Mouse (Mus musculus): Measurements from ENCODE around the gene Elk3. TPM values are rescaled to one million over a fixed set of nuclear protein-coding genes. Genes with fewer than 3 reads are reported as not detected.

Gene Elk3
- total RNA-seq, 2 experiments from 2014 or later, result 42.0 to 53.5 TPM

DNA sequence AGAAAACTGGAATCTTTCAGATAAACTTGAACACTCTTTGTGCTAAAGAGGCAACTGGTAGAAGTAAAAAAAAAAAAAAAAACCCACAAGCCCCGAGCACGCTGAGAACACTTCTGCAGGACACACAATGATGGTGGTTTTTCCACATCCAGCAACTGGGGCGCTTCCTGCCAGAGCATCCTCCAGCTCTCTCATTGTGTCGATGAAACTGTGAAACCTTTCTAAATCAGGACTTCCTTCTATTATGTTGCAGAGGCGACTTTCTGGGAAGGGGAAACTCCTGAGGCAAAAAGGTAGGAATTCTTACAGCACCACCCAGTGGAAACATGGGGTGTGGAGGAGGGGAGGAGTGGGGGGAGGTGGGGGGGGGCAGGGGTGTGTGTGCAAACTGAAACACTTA, 13.2 kb downstream of the Elk3 start:
- intact Hi-C loops (cut with DNase I), result loop anchor here (1.0 kb wide), 1 partner anchor 39 kb away; no protein-coding TSS in a partner anchor
- no peak for DNase-seq

DNA sequence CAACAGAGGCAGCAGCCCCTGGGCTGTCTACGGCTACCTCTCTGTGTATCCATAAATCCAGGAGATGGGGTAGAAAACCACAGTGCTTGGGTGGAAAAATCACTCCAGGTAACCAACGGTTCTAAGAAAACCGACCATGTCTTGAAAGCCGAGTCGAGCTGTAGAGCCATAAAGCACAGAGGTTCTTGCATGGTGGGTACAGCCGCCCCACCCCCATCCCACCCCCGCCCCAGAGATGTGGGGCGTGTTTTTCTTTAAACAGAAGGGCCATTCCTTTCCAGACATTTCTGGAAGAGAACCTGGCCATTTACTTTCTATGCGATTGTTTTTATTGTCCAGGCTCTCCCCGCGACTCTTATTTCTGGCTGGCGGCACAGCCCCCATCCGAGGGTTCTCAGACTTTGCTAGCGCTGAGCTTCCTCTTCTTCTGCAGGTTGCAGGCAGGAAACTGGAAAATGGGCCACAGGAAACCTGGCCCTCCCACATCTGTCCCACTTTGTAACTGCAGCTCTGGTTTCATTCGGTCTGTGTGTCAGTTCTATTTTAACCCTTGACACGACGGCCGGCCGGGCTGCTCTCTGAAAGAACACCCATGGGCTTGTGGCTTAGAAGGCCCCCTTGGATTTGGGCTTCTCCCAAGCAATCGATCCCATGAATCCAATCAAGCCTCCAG, 16.3 kb downstream of the Elk3 start:
- DNase-seq, result no peak
- intact Hi-C loops (cut with DNase I), result loop anchor here (1.0 to 5.0 kb wide), 3 partner anchors 14 to 283 kb away; no protein-coding TSS in a partner anchor

GRCm38 (mm10) chr10:93293621-93294020, 17.3 kb downstream of the Elk3 start:
- intact Hi-C loops (cut with DNase I), result loop anchor here (1.0 to 5.0 kb wide), 5 partner anchors 15 to 284 kb away; no protein-coding TSS in a partner anchor
- no peak for DNase-seq

DNA sequence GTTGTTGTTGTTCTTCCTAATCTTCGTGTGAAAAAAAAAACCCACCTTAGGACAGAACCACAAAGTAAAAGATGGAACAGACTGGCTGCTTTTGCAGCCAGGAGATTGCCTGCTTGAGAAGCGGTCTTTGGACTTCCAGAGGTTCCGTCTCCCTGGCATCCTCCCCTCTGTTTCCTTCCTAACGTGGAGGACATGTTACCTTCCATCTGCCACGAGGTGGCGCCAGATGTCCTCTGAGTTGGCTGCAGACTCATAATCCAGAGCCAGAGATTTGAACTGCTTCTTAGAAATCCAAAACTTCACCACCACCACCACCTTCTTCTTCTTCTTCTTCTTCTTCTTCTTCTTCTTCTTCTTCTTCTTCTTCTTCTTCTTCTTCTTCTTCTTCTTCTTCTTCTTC, 19.1 kb downstream of the Elk3 start:
- intact Hi-C loops (cut with DNase I), result loop anchor here (1.0 to 5.0 kb wide), 5 partner anchors 45 to 285 kb away; partner anchors contain the start of gene Cdk17
- peak; percentile 87 to 89 for DNase-seq

- intact Hi-C loops (cut with DNase I), result loop anchor here (1.0 to 5.0 kb wide), 3 partner anchors 131 to 286 kb away; partner anchors contain the start of gene Cdk17
- DNase-seq, result peak; percentile 73 to 75
Measured at GRCm38 (mm10) chr10:93291352-93291751, 19.6 kb downstream of the Elk3 start.

GRCm38 (mm10) chr10:93289404-93289803, 21.5 kb downstream of the Elk3 start:
- no peak for DNase-seq
- intact Hi-C loops (cut with DNase I), result loop anchor here (10.0 kb wide), 1 partner anchor 225 kb away; no protein-coding TSS in a partner anchor

GRCm38 (mm10) chr10:93288336-93288735, 22.6 kb downstream of the Elk3 start:
- no peak for DNase-seq
- intact Hi-C loops (cut with DNase I), result loop anchor here (10.0 kb wide), 1 partner anchor 224 kb away; no protein-coding TSS in a partner anchor

GRCm38 (mm10) chr10:93287551-93288145, 23.3 kb downstream of the Elk3 start:
- no peak for DNase-seq
- intact Hi-C loops (cut with DNase I), result loop anchor here (10.0 kb wide), 1 partner anchor 223 kb away; no protein-coding TSS in a partner anchor

GRCm38 (mm10) chr10:93285489-93285888, 25.4 kb downstream of the Elk3 start:
- no peak for DNase-seq

DNA sequence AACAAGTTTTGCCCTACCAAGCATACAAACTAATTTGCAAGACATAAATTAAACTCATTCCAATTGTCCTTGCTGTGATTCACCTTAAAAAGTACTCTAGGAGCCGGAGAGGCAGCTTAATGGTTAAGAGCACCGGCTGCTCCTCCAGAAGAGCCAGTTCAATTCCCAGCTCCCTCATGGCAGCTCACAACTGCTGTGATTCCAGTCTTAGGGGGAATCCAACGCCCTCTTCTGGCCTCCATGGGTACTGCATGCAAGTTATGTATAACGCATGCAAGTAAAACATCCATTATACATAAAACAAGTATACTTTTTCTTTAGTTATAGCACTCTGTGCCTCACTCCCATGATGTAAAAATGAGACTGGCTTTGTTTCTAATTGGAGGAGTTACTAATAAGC, 27.7 kb downstream of the Elk3 start:
- intact Hi-C loops (cut with DNase I), result loop anchor here (10.0 kb wide), 1 partner anchor 218 kb away; no protein-coding TSS in a partner anchor
- no peak for DNase-seq

More at GRCm38 (mm10) chr10:93285489-93285888, 25.4 kb downstream of the Elk3 start:
- intact Hi-C loops (cut with DNase I), result loop anchor here (10.0 kb wide), 1 partner anchor 221 kb away; no protein-coding TSS in a partner anchor

GRCm38 (mm10) chr10:93282526-93282964, 28.4 kb downstream of the Elk3 start:
- intact Hi-C loops (cut with DNase I), result loop anchor here (10.0 kb wide), 1 partner anchor 218 kb away; no protein-coding TSS in a partner anchor
- peak; percentile 65 to 68 for DNase-seq

GRCm38 (mm10) chr10:93281092-93281491, 29.8 kb downstream of the Elk3 start:
- intact Hi-C loops (cut with DNase I), result loop anchor here (10.0 kb wide), 1 partner anchor 216 kb away; no protein-coding TSS in a partner anchor
- no peak for DNase-seq

- DNase-seq, result no peak
- intact Hi-C loops (cut with DNase I), result loop anchor here (10.0 kb wide), 1 partner anchor 216 kb away; no protein-coding TSS in a partner anchor
Measured at GRCm38 (mm10) chr10:93280586-93280985, 30.3 kb downstream of the Elk3 start.

- DNase-seq, result no peak
- intact Hi-C loops (cut with DNase I), result no loop called here
Measured at GRCm38 (mm10) chr10:93279062-93279461, 31.9 kb downstream of the Elk3 start.

DNA sequence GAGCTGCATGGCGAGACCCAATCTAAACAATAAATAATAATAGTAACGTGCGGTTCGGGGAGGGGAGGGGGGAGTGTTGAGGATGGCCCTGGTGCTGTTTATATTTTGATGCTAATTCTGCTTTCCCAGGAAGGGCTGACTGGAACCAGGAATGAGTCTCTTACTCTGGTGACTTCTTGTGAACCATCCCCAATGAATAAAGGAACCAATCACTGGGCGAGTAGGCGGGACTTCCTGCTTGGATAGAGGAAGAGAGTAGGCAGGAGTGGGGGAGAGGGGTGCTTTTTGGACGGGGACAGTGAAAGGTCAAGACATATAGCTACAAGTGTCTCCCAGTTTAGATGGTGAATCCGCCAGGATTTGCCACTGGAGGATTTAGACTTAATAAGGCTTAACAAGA, 32.6 kb downstream of the Elk3 start:
- intact Hi-C loops (cut with DNase I), result no loop called here

GRCm38 (mm10) chr10:93276857-93277256, 34.1 kb downstream of the Elk3 start:
- intact Hi-C loops (cut with DNase I), result loop anchor here (2.0 kb wide), 1 partner anchor 16 kb away; no protein-coding TSS in a partner anchor
- DNase-seq, result no peak

More for the DNA sequence above, 32.6 kb downstream of the Elk3 start:
- DNase-seq, result no peak

GRCm38 (mm10) chr10:93276349-93276763, 34.6 kb downstream of the Elk3 start:
- peak; percentile 66 to 68 for DNase-seq
- intact Hi-C loops (cut with DNase I), result loop anchor here (2.0 kb wide), 1 partner anchor 16 kb away; no protein-coding TSS in a partner anchor

DNA sequence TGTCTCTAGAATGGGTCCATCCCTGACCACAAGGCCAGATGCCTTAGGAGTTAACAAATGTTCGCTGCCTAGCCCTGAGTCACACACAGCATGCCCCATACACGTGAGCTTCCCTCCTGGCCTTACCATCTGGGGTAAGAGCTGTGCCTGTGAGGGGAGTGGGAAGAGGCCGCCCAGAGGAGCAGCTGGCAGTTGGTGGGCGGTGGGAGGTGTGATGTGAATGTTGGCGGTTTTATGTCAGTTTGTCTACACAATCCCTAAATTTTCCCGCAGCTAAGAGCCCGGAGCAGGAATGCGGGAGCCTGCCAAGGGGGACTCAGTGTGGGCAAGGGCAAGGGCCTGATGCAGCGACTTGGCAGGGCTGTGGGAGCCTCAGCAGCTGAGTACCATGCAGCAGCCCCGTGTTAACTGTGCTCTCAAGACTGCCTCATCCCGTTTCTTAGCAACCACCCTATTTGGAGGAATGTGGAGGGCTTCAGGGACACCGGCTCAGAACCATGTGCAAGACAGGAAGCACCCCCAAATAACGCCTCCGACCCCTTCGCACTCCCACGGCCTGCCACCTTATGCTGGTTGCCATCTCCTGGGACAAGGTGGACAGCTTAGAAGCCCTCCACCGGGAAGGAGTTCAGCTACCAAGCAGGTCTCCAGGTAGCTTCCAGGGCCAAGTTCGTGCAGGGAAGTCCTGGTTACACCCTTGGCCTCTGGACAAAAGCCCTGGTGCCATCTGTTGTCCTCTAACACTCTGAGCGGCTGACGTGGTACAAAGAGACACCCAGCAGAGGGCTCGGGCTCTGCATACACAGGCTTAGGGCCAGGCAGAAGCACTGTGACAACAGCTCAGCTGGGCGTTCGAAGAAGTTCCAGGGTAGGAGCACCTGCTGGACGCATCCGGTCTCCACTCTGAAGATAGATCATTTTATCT, 35.5 kb downstream of the Elk3 start:
- no peak for DNase-seq
- intact Hi-C loops (cut with DNase I), result loop anchor here (2.0 kb wide), 1 partner anchor 15 kb away; no protein-coding TSS in a partner anchor

- intact Hi-C loops (cut with DNase I), result no loop called here
- no peak for DNase-seq
Measured at GRCm38 (mm10) chr10:93274277-93274696, 36.6 kb downstream of the Elk3 start.

All from heart, postnatal 36 days (tissue).